Mouse (Mus musculus): Measurements from ENCODE around the gene Vmn1r22. TPM values are rescaled to one million over a fixed set of nuclear protein-coding genes. Genes with fewer than 3 reads are reported as not detected.

Vmn1r22 gene
- total RNA-seq, 1 experiment: not detected

GRCm38 (mm10) chr6:57850286-57850685 is 57.5 kb downstream of the Vmn1r22 start, which contains the start of gene Vmn1r21:
Gene Vmn1r21 (minus strand): TSS chr6:57850343.
- no peak for DNase-seq (ENCODE audit: low read depth, low spot score)
- no peak within 1 kb of the TSS for H3K27ac ChIP-seq (ENCODE audit: insufficient read depth, low read depth, low read length, poor library complexity, severe bottlenecking)
- in situ Hi-C loops (cut with MboI; ENCODE audit: low sequenced_read_pairs in 2 of 2, unreplicated experiment in 2 of 2): no loop called here
- TF ChIP-seq MAFK (IDR thresholded peaks at IDR 0.05; ENCODE audit: insufficient read depth, low read depth, low read length) (no peak), ZNF384 (IDR thresholded peaks at IDR 0.05; ENCODE audit: low read depth, low read length) (no peak), CHD2 (IDR thresholded peaks at IDR 0.05; ENCODE audit: low read depth, low read length) (no peak), ZC3H11A (IDR thresholded peaks at IDR 0.05; ENCODE audit: borderline replicate concordance, low read depth, low read length) (no peak), HCFC1 (IDR thresholded peaks at IDR 0.05; ENCODE audit: borderline replicate concordance, insufficient read depth, low read length) (no peak)
- no peak within 1 kb of the TSS for H3K9ac ChIP-seq (ENCODE audit: insufficient read depth, low read depth, low read length, poor library complexity, severe bottlenecking)
- H3K9me3 ChIP-seq (ENCODE audit: control insufficient read depth, insufficient read depth, low read depth, low read length): no peaks in the 10 kb centered on the region
- H3K36me3 ChIP-seq (ENCODE audit: control insufficient read depth, insufficient read depth, low read length, poor library complexity, severe bottlenecking): no peaks in the 10 kb centered on the region
- H3K4me1 ChIP-seq (ENCODE audit: control insufficient read depth in 2 of 2, insufficient read depth in 2 of 2, low read length in 2 of 2, poor library complexity in 1 of 2): no peaks in the 10 kb centered on the region
- no peak within 1 kb of the TSS for H3K4me3 ChIP-seq (ENCODE audit: insufficient read depth in 1 of 2, low read depth in 1 of 2, low read length in 2 of 2, poor library complexity in 1 of 2, severe bottlenecking in 1 of 2)

Other genes starting within 250 kb of the Vmn1r22 start
- 4.0 and 6.0 TPM in 2 replicates for gene Pyurf, start 215.9 kb downstream of the Vmn1r22 start, total RNA-seq (2012; rRNA removed)
- gene Lancl2, start 205.5 kb downstream of the Vmn1r22 start, total RNA-seq (2012; rRNA removed): 10.3 and 13.6 TPM in 2 replicates
- 5.7 and 9.0 TPM in 2 replicates for gene Vopp1, start 82.9 kb downstream of the Vmn1r22 start, total RNA-seq (2012; rRNA removed)
- gene Vmn1r21, start 57.7 kb downstream of the Vmn1r22 start, total RNA-seq (2012; rRNA removed): not detected in 2 replicates
- not detected in 2 replicates for gene Vmn1r23, start 18.8 kb upstream of the Vmn1r22 start, total RNA-seq (2012; rRNA removed)
- gene Vmn1r24, start 53.5 kb upstream of the Vmn1r22 start, total RNA-seq (2012; rRNA removed): not detected in 2 replicates
- gene Vmn1r25, start 72.8 kb upstream of the Vmn1r22 start, total RNA-seq (2012; rRNA removed): not detected in 2 replicates
- gene Vmn1r26, start 107.1 kb upstream of the Vmn1r22 start, total RNA-seq (2012; rRNA removed): not detected in 2 replicates